Mouse (Mus musculus): ENCODE measurements at regions not wholly inside any gene's neighbourhood (a gene's known extent, or its start where the extent isn't known, plus 50 kb on each side); places are given as distances from the start of the nearest gene placed in this dataset.
A peak's percentile ranks its signal among the peaks of the same experiment; 100 is the strongest.

- intact Hi-C loops (cut with DNase I), result no loop called here
- WGBS, result 58% methylated on average over 4 of the region's 4 CpGs
- H3K9ac ChIP-seq (ENCODE audit: low read depth, low read length), result no peak overlapping the region
- H3K79me2 ChIP-seq (replicated peaks; ENCODE audit: control insufficient read depth, insufficient read depth, low read length), result no peaks in the 10 kb centered on the region
- no peak overlapping the region for H3K4me3 ChIP-seq
- H3K27ac ChIP-seq, result no peak overlapping the region
- H3K27me3 ChIP-seq (ENCODE audit: control insufficient read depth, insufficient read depth, low read length), result no peaks in the 10 kb centered on the region
- DNase-seq, result no peak
- TF ChIP-seq EP300 (IDR thresholded peaks at IDR 0.05; ENCODE audit: insufficient read depth, low read depth, low read length) (no peak), CTCF (IDR thresholded peaks at IDR 0.05) (no peak), POLR2A (IDR thresholded peaks at IDR 0.05; ENCODE audit: insufficient read depth, low read depth, low read length) (no peak)
- H3K4me1 ChIP-seq (ENCODE audit: control insufficient read depth, insufficient read depth, low read length), result no peaks in the 10 kb centered on the region; the same call in 1 of the 2 replicates
- H3K36me3 ChIP-seq (ENCODE audit: control insufficient read depth, insufficient read depth, low read length), result no peaks in the 10 kb centered on the region
Observed at GRCm38 (mm10) chr14:100728433-100728832, 444.0 kb upstream of the Klf12 start.

DNA sequence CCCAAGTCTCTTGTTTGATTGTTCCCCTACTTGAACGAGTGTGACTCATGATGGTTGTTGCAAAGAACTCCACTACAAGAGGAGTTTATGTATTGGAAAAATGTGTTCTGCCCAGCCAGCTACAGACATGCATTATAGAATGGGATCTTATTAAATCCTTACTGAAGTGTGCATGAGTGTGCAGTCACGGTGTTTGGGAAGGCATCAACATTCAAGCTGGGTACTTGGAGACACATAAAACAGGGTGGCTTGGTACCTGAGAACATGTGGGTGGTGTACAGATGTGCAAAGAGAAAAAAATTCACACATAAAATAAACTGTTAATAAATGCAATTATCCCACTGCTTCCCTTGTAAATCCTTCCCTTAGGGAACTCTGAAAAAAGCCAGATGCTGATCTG is 443.2 kb upstream of the Klf12 start:
- no peaks in the 10 kb centered on the region for H3K79me2 ChIP-seq (replicated peaks; ENCODE audit: control insufficient read depth, insufficient read depth, low read length)
- no peak overlapping the region for H3K4me3 ChIP-seq
- intact Hi-C loops (cut with DNase I), result no loop called here
- H3K9ac ChIP-seq (ENCODE audit: low read depth, low read length), result no peak overlapping the region
- H3K27ac ChIP-seq, result no peak overlapping the region
- no peaks in the 10 kb centered on the region for H3K36me3 ChIP-seq (ENCODE audit: control insufficient read depth, insufficient read depth, low read length)
- no peak for DNase-seq
- WGBS, result 79% methylated on average over 2 of the region's 2 CpGs
- H3K27me3 ChIP-seq (ENCODE audit: control insufficient read depth, insufficient read depth, low read length), result no peaks in the 10 kb centered on the region
- no peaks in the 10 kb centered on the region; the same call in 1 of the 2 replicates for H3K4me1 ChIP-seq (ENCODE audit: control insufficient read depth, insufficient read depth, low read length)
- no peak for TF ChIP-seq CTCF (IDR thresholded peaks at IDR 0.05)
- TF ChIP-seq POLR2A (IDR thresholded peaks at IDR 0.05; ENCODE audit: insufficient read depth, low read depth, low read length), result no peak
- no peak for TF ChIP-seq EP300 (IDR thresholded peaks at IDR 0.05; ENCODE audit: insufficient read depth, low read depth, low read length)

DNA sequence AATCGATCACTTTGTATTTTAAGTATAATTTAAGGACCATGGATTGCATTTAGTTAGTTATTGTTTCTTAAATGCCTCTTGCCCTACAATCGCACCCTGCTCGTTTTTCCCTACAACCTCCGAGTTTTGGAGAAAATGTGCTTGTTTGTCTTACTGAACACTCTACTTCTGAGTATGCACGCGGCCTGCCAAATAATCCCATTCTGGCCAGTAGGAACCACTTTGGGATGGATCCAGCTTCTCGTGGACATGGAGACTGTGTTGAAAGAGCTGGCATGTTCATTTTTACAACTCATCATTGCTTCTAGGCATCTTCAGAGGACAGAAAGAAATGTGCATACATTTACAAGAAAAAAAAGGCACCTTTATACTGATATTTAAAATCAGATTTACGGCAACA is 440.5 kb upstream of the Klf12 start:
- no peak overlapping the region for H3K27ac ChIP-seq
- no peaks in the 10 kb centered on the region for H3K36me3 ChIP-seq (ENCODE audit: control insufficient read depth, insufficient read depth, low read length)
- H3K4me1 ChIP-seq (ENCODE audit: control insufficient read depth, insufficient read depth, low read length), result no peaks in the 10 kb centered on the region; the same call in 1 of the 2 replicates
- no peak overlapping the region for H3K4me3 ChIP-seq
- intact Hi-C loops (cut with DNase I), result no loop called here
- H3K9ac ChIP-seq (ENCODE audit: low read depth, low read length), result no peak overlapping the region
- peak; percentile 12 to 33 for DNase-seq
- no peaks in the 10 kb centered on the region for H3K79me2 ChIP-seq (replicated peaks; ENCODE audit: control insufficient read depth, insufficient read depth, low read length)
- no peak for TF ChIP-seq CTCF (IDR thresholded peaks at IDR 0.05)
- no peak for TF ChIP-seq EP300 (IDR thresholded peaks at IDR 0.05; ENCODE audit: insufficient read depth, low read depth, low read length)
- no peak for TF ChIP-seq POLR2A (IDR thresholded peaks at IDR 0.05; ENCODE audit: insufficient read depth, low read depth, low read length)
- H3K27me3 ChIP-seq (ENCODE audit: control insufficient read depth, insufficient read depth, low read length), result no peaks in the 10 kb centered on the region
- 65% methylated on average over 8 of the region's 8 CpGs for WGBS

DNA sequence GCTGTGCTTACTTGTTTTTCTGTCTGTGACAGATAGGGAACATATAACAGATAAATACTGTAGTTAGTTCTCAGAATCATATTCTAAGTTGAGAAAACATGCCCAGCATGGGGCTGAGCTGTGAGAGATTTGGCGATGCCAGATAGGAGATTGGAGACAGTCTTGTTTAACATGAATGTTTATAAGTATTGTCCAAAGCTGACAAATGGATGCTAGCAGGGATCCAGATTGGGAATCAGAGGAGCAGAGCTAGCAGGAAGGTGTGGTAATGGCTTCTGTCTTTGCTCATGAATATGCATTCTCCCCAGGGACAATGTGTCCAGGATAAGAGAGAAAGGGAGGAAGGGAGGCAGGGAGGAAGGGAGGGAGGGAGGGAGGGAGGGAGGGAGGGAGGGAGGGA is 436.2 kb upstream of the Klf12 start:
- 54% methylated on average over 1 of the region's 1 CpGs for WGBS
- intact Hi-C loops (cut with DNase I), result no loop called here
- no peak for DNase-seq
- H3K9ac ChIP-seq (ENCODE audit: low read depth, low read length), result no peak overlapping the region
- no peaks in the 10 kb centered on the region for H3K36me3 ChIP-seq (ENCODE audit: control insufficient read depth, insufficient read depth, low read length)
- no peak overlapping the region for H3K4me3 ChIP-seq
- H3K4me1 ChIP-seq (ENCODE audit: control insufficient read depth, insufficient read depth, low read length), result no peaks in the 10 kb centered on the region; the same call in 1 of the 2 replicates
- no peak for TF ChIP-seq POLR2A (IDR thresholded peaks at IDR 0.05; ENCODE audit: insufficient read depth, low read depth, low read length)
- TF ChIP-seq EP300 (IDR thresholded peaks at IDR 0.05; ENCODE audit: insufficient read depth, low read depth, low read length), result no peak
- no peak for TF ChIP-seq CTCF (IDR thresholded peaks at IDR 0.05)
- H3K27ac ChIP-seq, result no peak overlapping the region
- H3K27me3 ChIP-seq (ENCODE audit: control insufficient read depth, insufficient read depth, low read length), result no peaks in the 10 kb centered on the region
- no peaks in the 10 kb centered on the region for H3K79me2 ChIP-seq (replicated peaks; ENCODE audit: control insufficient read depth, insufficient read depth, low read length)

- intact Hi-C loops (cut with DNase I), result no loop called here
- no peak for DNase-seq
- no peak overlapping the region for H3K4me3 ChIP-seq
- H3K4me1 ChIP-seq (ENCODE audit: control insufficient read depth, insufficient read depth, low read length), result no peaks in the 10 kb centered on the region
- 76% methylated on average over 2 of the region's 2 CpGs for WGBS
- H3K9ac ChIP-seq (ENCODE audit: low read depth, low read length), result no peak overlapping the region
- no peaks in the 10 kb centered on the region for H3K79me2 ChIP-seq (replicated peaks; ENCODE audit: control insufficient read depth, insufficient read depth, low read length)
- no peaks in the 10 kb centered on the region for H3K27me3 ChIP-seq (ENCODE audit: control insufficient read depth, insufficient read depth, low read length)
- no peaks in the 10 kb centered on the region for H3K36me3 ChIP-seq (ENCODE audit: control insufficient read depth, insufficient read depth, low read length)
- TF ChIP-seq POLR2A (IDR thresholded peaks at IDR 0.05; ENCODE audit: insufficient read depth, low read depth, low read length), result no peak
- no peak for TF ChIP-seq EP300 (IDR thresholded peaks at IDR 0.05; ENCODE audit: insufficient read depth, low read depth, low read length)
- no peak for TF ChIP-seq CTCF (IDR thresholded peaks at IDR 0.05)
- no peak overlapping the region for H3K27ac ChIP-seq
Observed at GRCm38 (mm10) chr14:100714952-100715351, 430.5 kb upstream of the Klf12 start.

- WGBS, result 85% methylated on average over 4 of the region's 4 CpGs
- no peak overlapping the region for H3K9ac ChIP-seq (ENCODE audit: low read depth, low read length)
- H3K4me1 ChIP-seq (ENCODE audit: control insufficient read depth, insufficient read depth, low read length), result no peaks in the 10 kb centered on the region
- no peak for TF ChIP-seq EP300 (IDR thresholded peaks at IDR 0.05; ENCODE audit: insufficient read depth, low read depth, low read length)
- TF ChIP-seq POLR2A (IDR thresholded peaks at IDR 0.05; ENCODE audit: insufficient read depth, low read depth, low read length), result no peak
- TF ChIP-seq CTCF (IDR thresholded peaks at IDR 0.05), result no peak
- H3K4me3 ChIP-seq, result no peak overlapping the region
- H3K36me3 ChIP-seq (ENCODE audit: control insufficient read depth, insufficient read depth, low read length), result no peaks in the 10 kb centered on the region
- no peaks in the 10 kb centered on the region for H3K79me2 ChIP-seq (replicated peaks; ENCODE audit: control insufficient read depth, insufficient read depth, low read length)
- no peak overlapping the region for H3K27ac ChIP-seq
- intact Hi-C loops (cut with DNase I), result no loop called here
- no peak for DNase-seq
- no peaks in the 10 kb centered on the region for H3K27me3 ChIP-seq (ENCODE audit: control insufficient read depth, insufficient read depth, low read length)
Observed at GRCm38 (mm10) chr14:100713999-100714471, 429.6 kb upstream of the Klf12 start.

Data from heart, adult 2 months (tissue).